Mouse (Mus musculus) adrenal gland, adult 2 months (tissue): ENCODE data around the gene Apba2. TPM values are rescaled to one million over a fixed set of nuclear protein-coding genes. Genes with fewer than 3 reads are reported as not detected.
A peak's percentile ranks its signal among the peaks of the same experiment; 100 is the strongest.

Experiments
- DNase-seq: peaks from one replicate; pipeline ENCODE4 v3.0.0; 2021
- polyA plus RNA-seq: library from polyadenylated mRNA; depleted of rRNA; stranded (reverse); fragments of >200 nt; gene quantifications from 2 replicates; pipeline ENCODE4 v1.2.3, GENCODE M21; 2012
- total RNA-seq, 2 experiments: library from RNA; stranded (reverse); gene quantifications; 2 replicates each; pipeline ENCODE4 v1.2.3; 2021

Gene Apba2
- total and polyA plus RNA-seq, 3 experiments, result 0.31 to 0.48 TPM; not detected in 1

DNA sequence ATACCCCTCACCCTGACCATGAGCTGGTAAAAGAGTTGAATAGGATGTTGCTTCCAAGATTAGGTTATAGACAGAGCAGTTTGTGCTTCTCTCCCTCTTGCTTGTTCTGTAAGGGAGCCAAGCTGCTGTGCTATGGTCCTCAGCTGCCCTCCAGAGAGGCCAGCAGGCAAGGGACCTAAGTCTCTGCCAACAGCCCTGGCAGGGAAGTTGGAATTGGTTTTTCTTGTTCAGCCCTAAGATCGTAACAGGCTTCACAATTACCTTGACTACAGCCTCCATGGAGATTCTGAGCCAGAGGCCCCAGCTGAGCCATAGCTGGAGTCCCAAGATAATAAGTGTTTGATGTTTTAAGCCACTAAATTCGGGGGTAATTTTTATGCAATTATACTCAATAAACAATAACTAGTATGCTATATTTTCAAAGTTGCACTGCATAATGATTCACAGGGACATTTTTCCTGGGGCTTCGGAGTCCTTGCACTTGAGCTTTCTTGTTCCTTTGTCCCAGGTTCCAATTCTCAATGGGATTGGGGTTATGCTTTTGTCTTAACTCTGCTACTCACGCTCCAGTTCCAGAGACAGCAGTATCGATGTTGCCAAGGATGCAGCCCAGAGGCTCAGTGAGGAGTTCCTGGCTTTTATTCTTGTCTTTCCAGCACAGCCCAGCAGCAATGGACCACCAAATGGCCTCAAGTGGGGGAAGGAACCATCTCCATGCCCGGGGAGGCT lies 224.6 kb downstream of the Apba2 start:
- DNase-seq, result peak; percentile 10

DNA sequence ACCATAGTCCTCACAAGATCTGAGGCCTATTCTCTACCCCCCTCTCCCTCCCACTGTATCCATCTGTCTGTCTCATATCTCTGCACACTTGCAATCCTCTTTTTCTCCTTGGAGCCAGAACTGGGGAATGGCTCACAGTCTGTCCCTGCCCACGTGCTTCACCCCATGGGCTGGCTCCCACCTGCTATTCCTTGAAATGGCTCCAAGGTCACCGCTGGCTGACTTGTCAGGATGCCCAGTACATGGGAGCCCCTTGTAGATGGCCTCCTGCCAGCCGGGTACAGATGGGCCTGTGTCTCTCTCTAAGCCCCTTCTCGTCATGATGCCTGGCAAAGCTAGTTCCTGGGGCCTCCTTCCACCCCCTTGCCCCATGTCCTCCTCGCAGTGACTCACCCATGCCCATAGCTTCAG lies 226.7 kb downstream of the Apba2 start:
- peak; percentile 27 for DNase-seq

DNA sequence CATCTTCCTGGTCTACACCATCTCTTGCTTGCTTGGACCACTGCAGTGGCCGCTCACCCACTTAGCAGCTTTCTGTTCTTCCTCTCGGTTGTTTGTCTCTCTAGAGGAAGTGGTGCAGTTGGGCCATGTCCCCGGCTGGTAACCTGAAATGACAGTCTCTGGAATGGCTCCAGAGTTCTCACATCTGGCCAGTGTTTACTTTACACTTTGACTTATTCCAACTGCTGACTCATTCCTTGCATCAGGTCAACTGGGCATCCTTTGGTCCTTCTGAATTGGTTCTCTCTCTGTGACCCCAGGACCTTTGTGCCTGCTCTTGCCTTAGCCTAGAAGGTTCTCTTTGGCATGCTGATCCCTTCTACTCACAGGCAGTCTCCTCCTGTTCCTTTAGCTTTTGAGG lies 227.3 kb downstream of the Apba2 start:
- no peak for DNase-seq

DNA sequence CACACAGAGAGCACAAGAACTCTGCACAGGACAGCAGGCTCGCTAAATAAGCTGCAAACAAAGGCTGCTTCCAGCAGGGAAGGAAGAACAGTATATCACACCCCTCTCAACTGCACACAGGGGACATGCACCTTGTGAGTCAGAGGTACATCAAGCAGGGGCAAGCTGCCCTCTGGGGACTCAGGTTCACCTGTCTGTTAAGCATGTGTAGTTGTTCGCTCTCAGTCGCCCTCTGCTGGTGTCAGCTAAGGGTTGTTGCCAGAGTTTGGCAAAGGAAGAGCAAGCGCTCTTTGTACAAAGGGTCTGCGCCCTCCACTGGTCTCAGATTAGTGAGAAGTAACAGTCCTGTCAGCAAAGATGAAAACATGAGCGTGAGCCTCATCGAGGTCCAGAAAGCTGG lies 228.3 kb downstream of the Apba2 start:
- DNase-seq, result peak; percentile 22

DNA sequence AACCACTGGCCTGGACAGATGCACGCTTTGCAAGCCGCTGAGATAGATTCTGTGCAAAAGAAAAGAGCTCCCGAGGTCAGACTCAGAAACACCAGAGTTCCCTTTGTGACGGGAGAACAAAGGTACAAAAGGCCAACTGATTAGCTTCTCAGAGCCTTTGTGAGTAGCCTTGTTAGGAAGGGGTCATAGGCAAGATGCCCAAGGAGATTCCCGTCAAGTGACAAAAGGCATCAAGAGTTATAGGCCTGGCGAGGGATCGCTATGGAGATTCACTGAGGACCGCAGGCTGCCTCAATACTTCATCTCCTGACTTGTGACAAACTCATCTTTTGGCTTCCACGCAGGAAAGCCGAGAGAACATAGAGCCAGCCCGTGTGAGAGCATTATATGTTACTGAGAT lies 237.6 kb downstream of the Apba2 start:
- DNase-seq, result no peak

DNA sequence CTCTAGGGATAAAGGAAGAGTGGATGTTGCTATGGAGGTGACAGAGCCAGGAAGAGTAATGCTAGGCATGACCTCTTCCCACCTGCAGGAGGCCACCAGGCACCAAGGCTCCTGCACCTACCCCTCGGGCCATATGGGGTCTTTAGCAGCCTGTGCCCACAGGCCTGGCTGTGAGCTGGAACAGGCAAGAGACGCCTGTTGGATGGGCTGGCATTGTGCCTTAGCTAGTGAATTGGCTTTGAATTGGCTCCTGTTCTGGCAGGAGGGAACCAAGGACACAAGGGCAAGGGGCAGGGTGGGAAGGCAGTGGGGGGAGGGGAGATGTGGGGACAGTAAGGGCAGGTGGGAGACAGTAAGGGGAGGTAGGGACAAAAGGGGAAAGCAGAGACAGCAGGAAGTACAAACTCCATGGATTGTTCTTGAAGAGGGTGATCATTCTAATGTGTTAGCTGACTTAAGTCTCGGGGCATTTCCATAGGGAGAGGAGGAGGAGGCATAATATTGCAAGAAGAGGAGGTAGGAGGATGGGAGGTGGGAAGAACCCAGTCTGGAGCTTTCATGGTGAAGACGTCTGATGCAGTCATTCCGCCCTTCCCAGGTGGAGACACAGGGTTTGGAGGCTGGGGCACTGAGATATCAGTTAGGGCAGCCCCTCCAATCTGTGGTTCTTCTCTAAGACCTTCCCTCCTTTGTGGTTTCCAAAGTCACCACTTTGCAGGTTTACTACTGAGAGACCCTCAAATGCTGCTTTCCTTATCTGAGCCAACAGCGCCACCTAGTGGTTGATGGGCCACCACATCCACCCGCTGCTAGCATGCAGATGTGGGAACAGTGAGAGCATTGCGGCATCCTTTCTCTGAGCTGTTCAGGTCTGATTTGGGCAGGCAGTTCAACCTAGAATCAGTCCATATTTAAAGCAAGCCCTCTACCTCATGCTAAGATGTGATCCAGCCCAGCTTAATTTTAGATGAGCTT lies 240.1 kb downstream of the Apba2 start:
- DNase-seq, result peak; percentile 45

DNA sequence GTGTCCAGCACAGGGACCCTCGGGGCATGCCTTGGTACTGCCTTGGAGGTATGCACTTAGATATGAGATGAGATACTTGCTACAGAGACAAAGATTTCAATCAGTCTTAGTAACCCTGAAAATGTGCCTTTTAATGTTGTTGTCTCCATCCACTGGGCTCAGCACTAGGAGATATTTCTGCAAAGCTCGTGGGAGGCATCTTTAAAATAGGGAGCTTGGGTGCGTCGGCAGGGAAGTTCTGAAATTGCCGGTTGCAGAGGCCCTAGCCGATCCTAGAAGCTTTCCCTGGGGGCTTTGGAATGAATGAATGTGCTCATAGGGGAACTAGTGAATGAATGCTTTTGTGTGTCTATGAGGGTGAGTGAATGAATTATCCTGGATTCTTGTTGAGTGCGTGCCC lies 242.1 kb downstream of the Apba2 start:
- DNase-seq, result no peak

DNA sequence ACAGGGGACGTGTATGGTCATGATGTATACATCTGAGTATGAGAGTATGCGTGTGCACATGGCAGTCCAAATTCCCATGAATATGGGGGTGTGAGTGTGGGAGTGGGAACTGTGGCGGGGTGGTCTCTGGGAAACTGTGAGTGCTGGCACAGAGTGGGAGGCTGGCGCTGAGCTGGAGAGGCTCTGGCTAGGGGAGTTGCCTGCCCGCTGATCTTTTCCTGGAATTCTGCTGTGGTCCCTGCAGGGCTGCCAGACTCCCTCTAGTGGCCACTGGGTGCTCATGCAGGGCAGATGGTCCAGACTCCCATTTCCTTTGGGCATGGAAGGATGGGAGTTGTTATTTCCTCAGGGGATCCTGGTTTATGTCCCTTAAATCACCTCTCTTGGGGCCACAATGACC lies 250.0 kb downstream of the Apba2 start:
- DNase-seq, result peak; percentile 52

DNA sequence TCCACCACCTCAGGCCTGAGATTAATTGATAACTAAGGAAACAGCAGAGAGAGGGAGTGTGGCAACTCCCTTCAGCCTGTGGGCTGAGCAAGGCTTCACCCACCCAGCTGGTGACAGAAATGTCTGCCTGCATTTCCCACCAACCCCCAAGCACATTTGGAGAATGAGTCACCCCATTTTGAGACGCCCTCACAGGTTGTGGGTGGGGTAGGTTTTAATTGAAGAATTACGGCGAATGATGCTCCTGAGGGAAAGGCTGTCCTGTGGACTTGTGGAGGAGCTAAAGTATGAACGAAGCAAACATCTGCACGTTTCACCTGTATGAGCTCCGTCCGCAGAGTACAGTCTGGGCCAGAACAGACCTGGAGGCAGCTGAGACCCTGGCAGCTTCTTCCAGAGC lies 250.6 kb downstream of the Apba2 start:
- DNase-seq, result no peak

DNA sequence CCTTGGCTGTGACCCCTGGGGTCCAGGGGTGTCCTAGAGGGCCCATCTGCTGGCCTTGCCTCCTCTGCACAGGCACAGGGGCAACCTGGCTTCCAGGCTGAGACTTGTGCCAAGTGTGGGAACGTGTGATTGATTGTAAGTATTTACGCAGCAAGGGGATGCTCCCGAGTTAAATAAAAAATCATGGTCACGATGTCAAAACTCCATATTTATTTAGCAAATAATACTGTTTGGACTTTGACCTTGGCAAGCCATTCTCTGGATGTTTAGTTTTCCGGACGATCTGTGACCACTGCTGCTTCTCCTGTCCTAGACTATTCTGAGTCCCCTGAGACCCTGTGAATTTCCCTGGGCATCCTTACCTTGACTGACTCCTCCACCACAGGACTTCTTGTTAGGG lies 252.2 kb downstream of the Apba2 start:
- peak; percentile 49 for DNase-seq

DNA sequence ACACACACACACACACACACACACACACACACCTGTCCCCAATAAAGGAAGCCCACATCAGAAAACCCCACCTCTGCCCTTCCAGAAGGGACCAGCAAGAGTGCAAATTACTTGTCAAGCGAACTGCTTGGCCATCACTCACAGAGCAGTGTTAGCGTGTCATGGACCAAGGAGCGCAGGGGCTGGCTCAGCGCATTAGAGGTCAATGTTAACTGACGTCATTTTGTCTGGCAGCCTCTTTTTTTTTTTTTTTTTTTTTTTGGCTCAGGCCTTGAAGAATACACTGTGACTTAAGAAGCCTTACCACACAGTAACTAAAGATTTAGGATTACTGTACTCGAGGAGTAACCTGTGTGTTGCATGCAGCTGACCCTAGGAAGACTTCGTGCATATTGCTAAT lies 252.7 kb downstream of the Apba2 start:
- DNase-seq, result peak; percentile 74

DNA sequence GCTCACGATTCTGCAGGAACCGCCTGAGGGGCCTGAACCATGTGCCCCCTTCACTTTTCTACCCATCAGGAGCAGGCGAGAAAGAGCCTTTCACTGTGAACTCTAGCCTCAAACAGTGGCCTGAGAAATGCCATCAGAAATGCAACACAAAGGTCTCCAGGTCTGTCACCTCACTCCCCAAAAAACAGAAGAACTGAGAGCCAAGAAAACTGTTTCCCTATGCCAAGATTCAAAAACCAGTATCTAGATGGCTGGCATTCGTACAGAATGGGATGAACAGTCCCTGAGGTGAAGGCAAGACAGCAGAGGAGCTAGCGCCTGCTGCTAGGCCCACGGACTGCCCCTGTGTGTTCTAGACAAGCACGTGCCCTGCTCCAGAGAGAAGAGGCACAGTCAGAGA lies 253.6 kb downstream of the Apba2 start:
- DNase-seq, result no peak

DNA sequence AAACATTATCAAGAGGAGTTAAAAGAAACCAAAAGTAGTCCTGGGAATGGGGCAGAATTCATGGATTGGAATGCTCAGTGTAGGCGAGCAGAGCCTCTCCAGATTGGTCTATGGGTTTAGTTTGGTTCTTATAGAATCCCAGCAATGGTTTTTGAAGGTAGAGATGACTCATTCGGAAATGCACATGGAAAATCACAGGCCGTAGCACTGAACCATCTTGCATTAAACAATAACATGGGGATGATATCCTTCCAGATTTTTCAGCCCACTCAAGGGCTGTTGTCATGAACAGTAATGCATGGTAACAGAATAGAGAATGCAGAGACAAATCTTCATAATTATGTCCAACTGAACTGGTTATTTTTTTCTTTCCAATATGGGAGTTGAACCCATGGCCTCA lies 264.1 kb downstream of the Apba2 start:
- no peak for DNase-seq

DNA sequence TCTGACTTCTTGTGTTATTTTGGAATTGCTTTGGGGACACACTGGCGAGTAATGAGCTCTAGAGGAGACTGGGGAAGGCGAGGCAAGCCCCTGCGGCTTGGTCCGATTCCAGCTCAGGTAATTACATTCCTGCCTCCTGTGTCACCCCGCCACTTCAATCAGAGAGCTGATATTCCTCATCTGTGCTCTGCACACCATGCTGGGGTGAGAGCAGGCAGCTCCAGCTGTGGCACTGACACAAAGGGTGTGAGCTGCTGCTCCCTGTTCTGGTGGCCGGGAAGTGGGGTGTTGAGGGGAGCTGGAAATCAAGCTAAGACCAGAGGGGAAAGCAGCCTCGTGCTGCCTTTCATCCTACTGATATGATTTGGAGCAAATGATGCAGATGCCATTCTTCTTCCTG lies 268.3 kb downstream of the Apba2 start:
- DNase-seq, result no peak

DNA sequence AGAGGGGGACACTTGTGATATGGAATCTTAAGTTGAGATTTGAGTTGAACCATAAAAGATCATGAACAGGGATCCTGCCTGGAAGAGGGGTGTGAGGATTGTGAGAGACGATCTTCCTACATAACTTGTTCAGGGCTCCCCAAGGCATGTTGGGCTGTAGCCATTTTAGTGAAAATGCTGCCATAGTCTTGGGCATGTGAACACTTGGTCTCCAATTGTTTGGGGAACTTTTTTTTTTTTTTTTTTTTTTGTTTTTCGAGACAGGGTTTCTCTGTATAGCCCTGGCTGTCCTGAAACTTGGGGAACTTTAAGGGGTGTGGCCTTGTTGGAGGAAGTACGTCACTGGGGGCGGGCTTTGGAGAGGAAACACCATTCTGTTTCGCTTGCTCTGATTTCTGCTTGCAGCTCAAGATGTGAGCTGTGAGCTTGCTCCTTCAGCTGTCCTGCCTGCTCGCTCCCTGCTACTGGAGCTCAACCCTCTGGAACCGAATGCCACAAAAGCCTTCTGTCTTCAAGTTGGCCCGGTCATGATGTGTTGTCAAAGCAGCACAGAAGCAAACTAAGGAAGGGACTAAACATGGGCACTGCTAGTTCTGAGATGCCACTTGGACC lies 269.4 kb downstream of the Apba2 start:
- no peak for DNase-seq

DNA sequence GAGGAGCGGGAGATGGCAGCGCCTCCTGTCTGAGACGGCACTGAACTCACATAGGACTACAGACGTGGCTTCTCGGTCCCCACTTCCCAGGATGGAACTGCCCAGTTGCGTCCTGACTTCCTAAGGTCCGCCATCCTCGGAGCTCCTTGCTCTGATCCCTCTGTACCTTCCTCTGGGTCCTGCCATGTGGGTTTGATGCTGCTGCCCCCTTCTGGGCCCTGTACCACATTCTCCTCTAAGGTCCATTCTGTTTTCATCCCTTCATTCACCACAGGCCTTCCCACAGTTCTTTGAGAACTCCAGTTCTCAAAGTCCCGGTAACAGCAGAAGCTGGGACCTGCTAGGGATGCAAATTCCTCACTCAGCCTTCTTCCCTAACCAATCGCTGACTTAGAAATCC lies 272.0 kb downstream of the Apba2 start:
- DNase-seq, result no peak

DNA sequence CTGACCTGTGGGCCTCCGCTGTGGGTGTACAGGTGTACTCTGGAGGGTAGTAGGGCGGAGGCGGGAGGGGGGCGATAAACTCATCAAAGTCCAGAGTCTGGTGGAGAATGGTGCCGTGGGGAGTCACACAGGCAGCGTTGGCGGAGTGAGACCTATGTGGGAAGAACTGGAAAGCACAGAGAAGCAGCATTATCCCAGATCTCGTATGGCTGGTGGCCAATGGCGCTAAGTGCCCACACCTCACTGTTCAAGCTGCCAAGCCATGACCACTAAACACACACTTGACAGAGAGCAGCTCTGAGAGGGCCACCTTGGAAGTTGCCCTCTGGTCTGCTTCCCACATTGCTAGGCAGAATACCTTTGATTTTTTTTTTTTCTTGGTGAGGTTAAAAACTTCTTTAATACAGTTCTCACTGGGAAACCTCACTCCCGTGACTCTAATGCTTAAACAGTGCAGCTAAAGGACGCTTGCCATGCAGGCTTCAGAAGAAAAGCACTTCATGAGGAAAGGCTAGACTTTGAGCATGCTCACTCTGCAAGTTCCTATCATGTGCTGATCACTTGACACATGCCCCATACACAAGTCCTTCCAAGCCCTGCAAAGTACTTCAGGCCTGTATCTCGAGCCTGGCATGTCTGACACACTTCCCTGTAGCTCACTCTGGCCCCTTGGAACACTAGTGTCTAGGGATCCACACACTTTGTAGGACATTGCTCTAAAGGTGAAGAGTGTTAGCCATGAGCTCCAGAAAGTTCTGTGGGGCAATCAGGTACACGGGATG lies 275.4 kb downstream of the Apba2 start:
- no peak for DNase-seq

DNA sequence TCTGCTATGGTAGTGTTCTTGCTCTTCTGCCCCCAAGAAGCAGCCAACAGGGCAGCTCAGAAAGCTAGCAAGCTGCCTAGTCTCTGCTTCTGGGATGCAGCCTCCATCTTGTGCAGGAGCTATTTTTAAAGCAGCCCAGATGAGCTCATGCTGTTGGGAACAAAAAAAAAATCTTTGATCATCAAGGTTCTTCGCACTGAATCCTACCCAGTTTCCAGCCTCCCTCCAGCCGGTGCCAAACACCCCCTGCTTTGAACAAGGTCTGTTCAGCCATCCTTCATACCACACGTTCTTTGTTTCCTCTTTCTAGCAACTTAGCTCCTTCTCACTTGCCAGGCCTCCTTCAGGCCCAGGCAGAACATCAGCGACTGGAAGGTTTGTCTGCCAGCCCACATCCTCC lies 278.0 kb downstream of the Apba2 start:
- peak; percentile 45 for DNase-seq

DNA sequence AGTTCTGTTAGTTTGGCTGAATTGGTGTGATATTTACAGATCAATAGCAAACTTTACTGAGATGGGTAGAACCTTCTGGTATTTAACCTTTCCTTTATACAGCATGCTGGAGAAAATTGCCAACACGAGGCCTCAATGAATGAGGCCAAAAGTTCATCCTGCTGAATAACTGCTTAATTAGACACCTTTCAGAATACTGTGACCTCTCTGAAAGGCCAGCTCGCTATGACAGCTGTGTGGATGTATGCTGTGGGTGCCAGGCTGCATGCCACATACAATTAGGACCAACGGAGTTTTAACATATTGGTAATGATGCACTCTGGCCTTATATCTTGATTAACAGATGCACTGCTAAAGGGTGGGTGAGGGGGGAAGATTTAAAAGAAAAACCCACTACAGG lies 283.5 kb downstream of the Apba2 start:
- DNase-seq, result no peak

DNA sequence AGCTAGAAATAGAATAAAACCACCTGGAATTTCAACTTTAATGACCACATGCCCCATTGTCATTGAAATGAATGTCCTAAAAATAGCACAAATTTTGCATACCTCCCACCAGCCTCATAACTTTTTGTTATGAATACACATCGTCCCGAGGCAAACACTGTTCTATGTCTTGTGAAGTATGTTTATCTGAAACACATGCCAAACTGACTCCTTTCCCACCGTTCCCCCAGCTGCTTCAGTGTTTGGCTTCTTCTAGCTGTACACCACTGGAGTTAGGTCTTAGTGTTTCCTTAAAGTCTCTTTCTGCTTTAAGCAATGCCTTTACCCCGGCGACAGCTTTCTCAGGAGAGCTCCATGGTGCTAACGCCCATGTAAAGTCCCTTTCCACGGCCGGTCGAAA lies 289.6 kb downstream of the Apba2 start:
- no peak for DNase-seq

DNA sequence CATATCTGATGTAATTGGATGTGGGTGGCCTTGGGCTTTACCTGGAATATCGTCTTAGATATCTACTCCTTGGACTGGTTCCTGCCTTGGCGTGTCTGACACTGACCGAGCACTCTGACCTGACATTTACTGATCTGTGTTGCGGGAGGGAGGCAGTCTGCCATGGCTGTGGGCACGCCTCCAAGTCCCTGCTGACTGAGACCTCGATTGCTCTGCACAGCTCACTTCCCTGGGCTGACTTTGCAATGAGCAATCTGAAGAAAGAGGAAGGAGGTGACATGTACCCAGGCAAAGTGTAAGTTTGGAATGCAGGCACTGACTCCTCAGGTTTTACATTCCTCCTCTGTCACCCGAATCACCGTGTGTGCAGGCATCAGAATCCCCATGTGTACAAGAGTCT lies 290.5 kb downstream of the Apba2 start:
- peak; percentile 93 for DNase-seq

DNA sequence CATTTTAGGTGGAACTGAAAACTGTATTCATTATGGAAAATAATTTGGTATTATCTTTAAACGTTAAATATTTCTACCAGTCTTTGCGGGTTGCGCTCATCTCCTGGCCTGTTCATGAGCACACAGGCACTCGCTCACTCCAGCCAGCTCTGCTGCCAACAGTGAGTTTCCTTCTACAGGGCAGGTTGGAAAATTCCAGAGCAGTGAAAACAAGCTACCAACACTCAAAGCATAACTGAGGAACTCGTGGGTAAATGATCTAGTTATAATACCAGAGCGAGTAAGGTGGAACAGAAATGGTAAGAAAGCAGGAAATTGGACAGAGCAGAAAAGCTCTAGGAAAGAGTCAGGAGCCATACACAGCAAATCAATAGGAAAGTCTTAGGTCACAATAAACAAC lies 294.0 kb downstream of the Apba2 start:
- no peak for DNase-seq
